Mouse (Mus musculus): ENCODE data around the gene Ino80.

The Ino80 gene

GRCm38 (mm10) chr2:119353707-119354106 lies 123.8 kb downstream of the Ino80 start:
- no peak for DNase-seq (ENCODE audit: low spot score in 2 of 2)

- DNase-seq (ENCODE audit: low spot score in 2 of 2): peak; percentile 74 to 86
Measured at GRCm38 (mm10) chr2:119350555-119351486, 126.7 kb downstream of the Ino80 start, which contains the start of gene Chac1. TSS of gene Chac1 (plus strand) at chr2:119351229.

GRCm38 (mm10) chr2:119344537-119345138 lies 132.8 kb downstream of the Ino80 start:
- no peak for DNase-seq (ENCODE audit: low spot score in 2 of 2)

- DNase-seq (ENCODE audit: low spot score in 2 of 2): peak; percentile 86 to 90
Measured at GRCm38 (mm10) chr2:119337425-119338265, 139.8 kb downstream of the Ino80 start.

GRCm38 (mm10) chr2:119336470-119336869 lies 141.0 kb downstream of the Ino80 start:
- no peak for DNase-seq (ENCODE audit: low spot score in 2 of 2)

- no peak for DNase-seq (ENCODE audit: low spot score in 2 of 2)
Measured at GRCm38 (mm10) chr2:119336002-119336401, 141.5 kb downstream of the Ino80 start.

- no peak for DNase-seq (ENCODE audit: low spot score in 2 of 2)
Measured at GRCm38 (mm10) chr2:119335535-119335934, 142.0 kb downstream of the Ino80 start.

GRCm38 (mm10) chr2:119334964-119335525 lies 142.4 kb downstream of the Ino80 start:
- no peak for DNase-seq (ENCODE audit: low spot score in 2 of 2)

GRCm38 (mm10) chr2:119334135-119334534 lies 143.4 kb downstream of the Ino80 start:
- no peak for DNase-seq (ENCODE audit: low spot score in 2 of 2)

GRCm38 (mm10) chr2:119332177-119332661 lies 145.3 kb downstream of the Ino80 start:
- no peak for DNase-seq (ENCODE audit: low spot score in 2 of 2)

GRCm38 (mm10) chr2:119330795-119331194 lies 146.7 kb downstream of the Ino80 start:
- DNase-seq (ENCODE audit: low spot score in 2 of 2): no peak

- no peak for DNase-seq (ENCODE audit: low spot score in 2 of 2)
Measured at GRCm38 (mm10) chr2:119329123-119329817, 148.2 kb downstream of the Ino80 start.

- DNase-seq (ENCODE audit: low spot score in 2 of 2): no peak
Measured at GRCm38 (mm10) chr2:119328546-119328945, 148.9 kb downstream of the Ino80 start.

GRCm38 (mm10) chr2:119327942-119328526 lies 149.5 kb downstream of the Ino80 start:
- DNase-seq (ENCODE audit: low spot score in 2 of 2): no peak

GRCm38 (mm10) chr2:119327102-119327480 lies 150.4 kb downstream of the Ino80 start:
- DNase-seq (ENCODE audit: low spot score in 2 of 2): peak in 1 of 2 experiments; percentile 53

GRCm38 (mm10) chr2:119326161-119327101 lies 151.1 kb downstream of the Ino80 start:
- DNase-seq (ENCODE audit: low spot score in 2 of 2): no peak

- DNase-seq (ENCODE audit: low spot score in 2 of 2): peak; percentile 28 to 43
Measured at GRCm38 (mm10) chr2:119325568-119326143, 151.8 kb downstream of the Ino80 start, which contains the start of gene Dll4. TSS of gene Dll4 (plus strand) at chr2:119325784.

- peak in 1 of 2 experiments; percentile 47 for DNase-seq (ENCODE audit: low spot score in 2 of 2)
Measured at GRCm38 (mm10) chr2:119324576-119325318, 152.7 kb downstream of the Ino80 start.

Measured in spleen, postnatal 10 days (tissue).